27 mouse cellular contexts compared by ENCODE assay signal in the genomic region with DNA sequence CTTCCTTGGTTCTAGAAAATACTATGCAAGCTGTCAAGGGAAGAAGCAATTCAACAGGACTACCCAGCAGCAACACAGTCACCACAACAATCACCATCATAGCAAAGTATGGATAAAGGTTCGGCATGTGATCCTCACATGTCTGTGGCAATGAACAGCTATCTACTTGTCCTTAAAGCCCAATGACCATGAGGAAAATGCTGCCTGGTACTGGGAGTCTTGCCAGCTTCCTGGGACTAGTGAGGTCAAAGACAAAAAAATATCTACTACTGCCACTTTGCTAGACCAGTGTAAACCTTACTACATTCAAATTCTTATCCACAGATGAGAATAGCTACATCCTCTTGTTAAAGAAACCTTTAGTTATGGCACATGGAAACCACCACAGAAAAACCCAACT.
"Had no signal": no experiment of that assay in that cellular context is flagged by ENCODE, and none has a peak within 500 bp of the region (broad histone marks: within the 10 kb centered on the region; RNA-seq: fewer than 3 reads in every experiment).

No protein-coding gene starts in this region.

- ATAC-seq: hindbrain, embryonic 16.5 days; inflammation-experienced regulatory T-cells, adult 6 months; intestine, embryonic 15.5 days; intestine, postnatal 0 days; liver, postnatal 0 days had no signal

- H3K4me2 ChIP-seq: heart, embryonic 12.5 days; hindbrain, embryonic 12.5 days; hindbrain, embryonic 14.5 days; intestine, embryonic 15.5 days; limb, embryonic 12.5 days; liver, embryonic 11.5 days; liver, embryonic 13.5 days; liver, embryonic 15.5 days had no signal

- H3K9me3 ChIP-seq: heart, embryonic 12.5 days; hindbrain, embryonic 10.5 days; hindbrain, embryonic 12.5 days; intestine, embryonic 15.5 days; limb, embryonic 10.5 days; limb, embryonic 12.5 days; liver, embryonic 13.5 days; liver, embryonic 15.5 days had no signal

- H3K27me3 ChIP-seq: heart, embryonic 12.5 days; hindbrain, embryonic 12.5 days; intestine, embryonic 15.5 days; limb, embryonic 12.5 days; liver, embryonic 13.5 days; liver, embryonic 15.5 days had no signal

- H3K36me3 ChIP-seq: heart, embryonic 12.5 days; hindbrain, embryonic 10.5 days; hindbrain, embryonic 12.5 days; intestine, embryonic 15.5 days; limb, embryonic 10.5 days; limb, embryonic 12.5 days; liver, embryonic 13.5 days; liver, embryonic 15.5 days had no signal

- DNase-seq: gastrocnemius, adult 2 months; gastrocnemius, postnatal 10 days; gastrocnemius, postnatal 25 days; heart, postnatal 14 days; heart, postnatal 4 days; kidney, adult 18-20 months; kidney, adult 8-10 months; kidney, postnatal 10 days; kidney, postnatal 25 days; kidney, postnatal 4 days; liver; liver, embryonic 13.5 days; liver, postnatal 0 days had no signal

- H3K4me1 ChIP-seq: heart, embryonic 12.5 days; hindbrain, embryonic 10.5 days; hindbrain, embryonic 12.5 days; intestine, embryonic 15.5 days; limb, embryonic 10.5 days; limb, embryonic 12.5 days; liver, embryonic 13.5 days; liver, embryonic 15.5 days had no signal

- H3K9ac ChIP-seq: heart, embryonic 12.5 days; hindbrain, embryonic 12.5 days; hindbrain, embryonic 14.5 days; intestine, embryonic 15.5 days; limb, embryonic 12.5 days; liver, embryonic 13.5 days; liver, embryonic 15.5 days; liver, postnatal 0 days had no signal

- H3K27ac ChIP-seq: gastrocnemius, adult 2 months; hindbrain, embryonic 10.5 days; hindbrain, embryonic 12.5 days; hindbrain, embryonic 14.5 days; intestine, embryonic 15.5 days; layer of hippocampus, adult 2 months; left cerebral cortex, adult 2 months; limb, embryonic 10.5 days; limb, embryonic 12.5 days; liver, embryonic 13.5 days; liver, embryonic 15.5 days had no signal

- H3K4me3 ChIP-seq: gastrocnemius, adult 2 months; heart, embryonic 12.5 days; hindbrain, embryonic 10.5 days; hindbrain, embryonic 12.5 days; intestine, embryonic 15.5 days; layer of hippocampus, adult 2 months; left cerebral cortex, adult 2 months; limb, embryonic 10.5 days; limb, embryonic 12.5 days; liver, embryonic 13.5 days; liver, embryonic 15.5 days had no signal
